Mouse (Mus musculus): ENCODE data around the gene Rgr. TPM values are rescaled to one million over a fixed set of nuclear protein-coding genes. Genes with fewer than 3 reads are reported as not detected.

The Rgr gene
- not detected for total RNA-seq (2021)
- long read RNA-seq, experiment 1: 0 reads
- long read RNA-seq, experiment 2, full-length matches to known transcripts: 1 of 1 reads
- long read RNA-seq, experiment 2, partial matches to known transcripts: 0 of 1 reads
- long read RNA-seq, experiment 2, other reads (novel, unspliced or antisense): 0 of 1 reads

DNA sequence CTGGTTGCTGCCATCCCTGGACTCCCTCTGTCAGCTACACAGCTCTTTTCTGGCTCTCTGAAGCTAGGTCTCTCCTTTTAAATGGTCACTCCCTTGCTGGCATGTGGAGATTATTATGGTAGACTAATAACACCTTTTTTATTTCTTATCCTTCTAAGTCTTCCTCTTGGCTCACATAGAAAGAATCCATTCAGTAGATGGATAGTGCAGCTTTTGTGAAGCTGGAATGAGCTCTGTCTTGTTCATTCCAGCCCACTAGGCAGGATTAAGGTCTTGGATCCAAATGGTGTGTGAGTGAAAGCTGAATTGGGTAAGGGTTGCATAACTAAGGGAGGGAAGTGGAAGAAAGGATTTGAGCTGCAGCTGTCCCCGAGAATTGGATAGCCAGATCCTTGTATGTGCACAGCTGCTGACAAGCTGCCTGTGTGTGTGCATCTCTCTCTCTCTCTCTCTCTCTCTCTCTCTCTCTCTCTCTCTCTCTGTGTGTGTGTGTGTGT, at the start of gene Rgr:
Rgr (minus strand) TSS at position 51 of the 497 bp plus-strand sequence.
- peak in 1 of 2 experiments; percentile 26 for DNase-seq (ENCODE audit: low spot score in 2 of 2)

DNA sequence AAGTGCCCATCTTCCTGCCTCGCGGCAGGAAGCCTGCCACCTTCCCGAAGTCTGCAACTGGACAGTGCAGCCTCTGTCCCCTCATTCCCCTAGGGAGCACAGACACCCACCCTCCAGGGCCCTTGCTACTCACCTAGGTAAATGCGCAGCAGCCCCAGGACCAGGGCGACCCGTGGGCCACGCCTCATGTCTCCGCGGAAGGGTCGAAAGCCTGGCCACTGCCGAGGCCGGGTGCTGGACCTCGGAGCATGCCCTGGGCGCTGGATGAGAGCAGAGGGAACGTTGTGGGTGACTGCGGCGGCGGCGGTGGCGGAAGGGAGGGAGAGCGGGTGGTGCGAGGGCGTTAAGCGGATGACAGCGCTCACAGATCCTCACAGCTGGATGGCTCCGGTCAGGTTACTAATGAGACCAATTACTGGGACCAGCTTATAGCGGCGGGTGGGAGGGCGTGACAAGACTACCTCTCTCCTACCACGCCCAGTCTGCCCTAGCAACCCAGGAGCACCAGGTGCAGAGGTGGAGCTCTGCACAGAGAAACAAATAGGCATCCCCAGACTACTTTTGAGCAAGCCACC, 49.3 kb upstream of the Rgr start, which contains the start of gene Cdhr1:
Cdhr1 (minus strand) TSS at position 392 of the 575 bp plus-strand sequence.
- peak; percentile 11 to 24 for DNase-seq (ENCODE audit: low spot score in 2 of 2)

- no peak for DNase-seq (ENCODE audit: low spot score in 2 of 2)
These were observed 46.8 kb upstream of the Rgr start for GRCm38 (mm10) chr14:37095556-37095955.

DNA sequence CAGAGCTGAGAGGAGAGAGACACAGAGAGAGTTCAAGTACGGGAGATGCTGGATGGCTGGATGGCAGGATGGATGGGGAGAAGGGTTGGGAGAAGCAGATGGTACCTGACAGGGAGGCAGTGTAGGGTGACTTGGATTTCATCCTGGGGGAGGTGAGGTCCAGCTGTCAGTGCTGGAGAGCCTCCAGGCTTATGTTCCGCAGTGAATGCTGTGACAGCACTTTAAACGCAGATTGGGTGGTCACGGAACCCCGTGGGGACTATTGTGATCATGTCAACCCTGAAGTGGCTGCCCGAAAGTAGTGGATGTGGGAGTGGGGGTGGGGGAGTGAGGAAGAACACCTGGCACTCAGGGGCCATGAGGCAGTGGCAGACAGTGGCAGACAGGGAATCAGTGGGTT, 45.7 kb upstream of the Rgr start:
- DNase-seq (ENCODE audit: low spot score in 2 of 2): no peak

DNA sequence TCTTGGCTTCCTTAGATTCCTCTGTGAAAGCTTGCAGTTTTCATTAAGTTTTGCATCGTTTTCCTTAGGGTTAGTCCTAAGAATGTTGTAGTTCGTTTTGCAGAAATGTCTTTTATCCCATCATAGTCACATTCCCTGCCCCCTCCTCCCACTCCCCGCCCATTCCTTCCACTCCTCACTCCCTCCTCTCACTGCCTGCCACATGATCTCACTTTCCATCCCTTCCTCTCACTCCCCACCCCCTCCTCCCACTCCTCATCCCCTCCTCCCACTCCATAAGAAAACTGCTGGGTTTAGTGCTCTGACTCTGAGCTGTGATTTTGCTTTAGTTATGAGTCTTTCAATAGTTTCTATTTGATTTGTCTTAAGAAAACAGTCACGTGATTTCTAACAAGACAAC, 35.0 kb upstream of the Rgr start:
- DNase-seq (ENCODE audit: low spot score in 2 of 2): no peak

- DNase-seq (ENCODE audit: low spot score in 2 of 2): no peak
These were observed 32.0 kb upstream of the Rgr start for GRCm38 (mm10) chr14:37080724-37081123.

DNA sequence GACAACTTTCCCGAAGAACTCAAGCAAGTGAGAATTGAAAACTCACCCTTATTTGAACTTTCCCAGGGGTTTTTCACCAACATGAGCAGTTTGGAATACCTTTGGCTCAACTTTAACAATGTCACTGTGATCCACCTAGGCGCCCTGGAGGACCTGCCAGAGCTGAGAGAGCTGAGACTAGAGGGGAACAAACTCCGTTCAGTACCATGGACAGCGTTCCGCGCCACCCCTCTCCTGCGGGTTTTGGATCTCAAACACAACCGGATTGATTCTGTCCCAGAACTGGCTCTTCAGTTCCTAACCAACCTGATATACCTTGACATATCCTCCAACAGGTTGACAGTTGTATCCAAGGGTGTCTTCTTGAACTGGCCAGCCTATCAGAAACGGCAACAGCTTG, 19.8 kb upstream of the Rgr start:
- peak in 1 of 2 experiments; percentile 9 for DNase-seq (ENCODE audit: low spot score in 2 of 2)

GRCm38 (mm10) chr14:37067629-37068028, 18.9 kb upstream of the Rgr start, which contains the start of gene Lrit2:
Gene Lrit2, plus strand, starts transcription at chr14:37067929.
- DNase-seq (ENCODE audit: low spot score in 2 of 2): no peak

DNA sequence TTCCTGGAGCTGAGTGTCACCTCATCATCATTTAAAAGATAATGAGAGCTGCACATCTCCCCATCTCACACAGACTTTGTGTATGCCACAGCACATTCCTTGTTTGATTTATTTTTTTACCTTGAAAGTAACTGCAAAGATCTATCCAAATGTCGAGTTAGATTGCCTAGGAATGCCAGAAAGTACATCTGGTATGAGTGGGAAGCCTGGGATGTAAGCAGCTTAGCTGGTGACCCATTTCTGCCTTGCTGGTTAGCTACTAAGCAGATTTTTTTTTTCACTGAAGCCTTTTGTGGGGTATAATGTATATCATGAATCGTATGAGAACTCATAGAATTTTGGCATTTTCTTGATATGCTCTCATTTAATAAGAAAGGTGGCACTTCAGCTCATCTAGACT, 17.9 kb upstream of the Rgr start:
- peak; percentile 6 to 17 for DNase-seq (ENCODE audit: low spot score in 2 of 2)

GRCm38 (mm10) chr14:37064849-37065248, 16.1 kb upstream of the Rgr start:
- DNase-seq (ENCODE audit: low spot score in 2 of 2): no peak

GRCm38 (mm10) chr14:37034432-37034831, 14.3 kb downstream of the Rgr start:
- peak in 1 of 2 experiments; percentile 7 for DNase-seq (ENCODE audit: low spot score in 2 of 2)

GRCm38 (mm10) chr14:37033241-37033640, 15.5 kb downstream of the Rgr start:
- peak; percentile 86 to 87 for DNase-seq (ENCODE audit: low spot score in 2 of 2)

GRCm38 (mm10) chr14:37032481-37033104, 16.2 kb downstream of the Rgr start:
- peak in 1 of 2 experiments; percentile 16 for DNase-seq (ENCODE audit: low spot score in 2 of 2)

GRCm38 (mm10) chr14:37028555-37028954, 20.2 kb downstream of the Rgr start:
- no peak for DNase-seq (ENCODE audit: low spot score in 2 of 2)

- no peak for DNase-seq (ENCODE audit: low spot score in 2 of 2)
These were observed 20.8 kb downstream of the Rgr start for GRCm38 (mm10) chr14:37027951-37028350.

- no peak for DNase-seq (ENCODE audit: low spot score in 2 of 2)
These were observed 21.4 kb downstream of the Rgr start for GRCm38 (mm10) chr14:37027248-37027933.

GRCm38 (mm10) chr14:37015894-37016293, 32.9 kb downstream of the Rgr start:
- DNase-seq (ENCODE audit: low spot score in 2 of 2): no peak

DNA sequence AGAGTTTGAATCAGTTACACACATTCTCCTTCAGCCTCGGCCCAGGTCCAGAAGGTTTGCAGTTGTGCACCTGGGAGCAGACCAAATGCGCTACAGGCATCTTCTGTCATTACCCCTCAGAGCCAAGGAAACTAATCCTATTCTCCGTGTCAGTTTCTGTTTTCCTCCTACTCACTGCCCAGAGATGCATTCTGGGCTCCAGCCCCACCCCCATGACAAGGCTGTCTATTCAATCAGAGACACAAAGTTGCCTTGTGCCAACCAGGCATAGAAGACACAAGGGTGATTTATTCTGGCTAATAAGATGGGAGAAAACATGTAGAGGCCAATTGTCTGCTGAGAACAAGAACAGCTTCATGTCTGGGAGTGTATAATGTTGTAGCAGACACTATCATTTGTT, 35.1 kb downstream of the Rgr start:
- peak; percentile 13 to 45 for DNase-seq (ENCODE audit: low spot score in 2 of 2)

- no peak for DNase-seq (ENCODE audit: low spot score in 2 of 2)
These were observed 39.1 kb downstream of the Rgr start for GRCm38 (mm10) chr14:37009686-37010085.

- DNase-seq (ENCODE audit: low spot score in 2 of 2): no peak
These were observed 42.3 kb downstream of the Rgr start for GRCm38 (mm10) chr14:37006489-37006888.

DNA sequence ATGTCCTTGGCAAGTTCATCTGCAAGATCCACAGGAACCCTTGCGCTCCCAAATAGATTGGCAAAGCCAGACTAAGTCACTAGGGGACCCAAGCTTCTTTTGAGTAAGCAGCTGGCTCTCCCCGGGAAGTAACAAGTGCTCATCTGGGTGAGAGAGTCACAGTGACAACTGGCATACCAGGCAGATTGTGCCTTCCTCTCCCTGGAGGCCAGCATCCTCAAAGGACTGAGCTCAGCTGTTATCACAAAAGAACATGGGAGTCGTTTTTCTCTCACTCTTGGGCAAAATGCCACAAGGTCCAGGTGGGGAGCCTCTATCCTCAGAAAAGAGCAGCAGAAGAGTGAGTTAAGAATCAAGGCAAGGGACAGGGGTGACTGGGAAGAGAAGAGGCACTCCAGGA, 42.9 kb downstream of the Rgr start:
- peak in 1 of 2 experiments; percentile 5 for DNase-seq (ENCODE audit: low spot score in 2 of 2)

Measured in layer of hippocampus, postnatal 14 days (tissue).